ENCODE assay signal across 9 mouse cellular contexts in the genomic region with DNA sequence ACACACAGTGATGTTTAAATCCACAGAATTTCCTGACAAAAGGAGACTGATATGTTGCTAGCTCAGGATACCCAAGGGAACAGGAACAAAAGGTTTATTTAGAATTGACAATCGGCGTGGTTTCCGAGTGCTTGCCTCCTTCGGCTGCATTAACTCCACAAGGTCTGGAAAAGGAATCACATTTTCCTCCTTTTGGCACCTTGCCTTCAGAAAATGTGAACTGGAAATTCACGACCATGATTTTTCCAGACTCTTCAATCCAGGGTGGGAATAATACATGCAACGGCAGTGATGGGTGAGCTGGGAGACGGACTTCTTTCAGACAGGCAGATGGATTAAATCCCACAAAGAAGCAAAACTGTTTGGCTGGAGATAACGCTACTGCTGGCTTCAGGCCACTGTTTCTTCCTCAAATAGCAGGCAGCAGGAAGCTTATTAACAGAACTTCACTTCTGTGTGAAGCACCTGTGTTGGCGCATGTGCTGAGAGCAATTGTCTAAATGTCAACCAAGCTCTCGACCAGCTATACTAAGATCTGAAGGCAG. TPM values are rescaled to one million over a fixed set of nuclear protein-coding genes. Genes with fewer than 3 reads are reported as not detected.
DNase-seq lines count a peak whose midpoint lies in the region; ATAC-seq and TF ChIP-seq lines count a peak whose summit lies in the region.
"Had no signal": no experiment of that assay in that cellular context is flagged by ENCODE, and none has a peak within 500 bp of the region (broad histone marks: within the 10 kb centered on the region; RNA-seq: fewer than 3 reads in every experiment).

No protein-coding gene starts in this region.

- no peak overlapping the region for H3K4me3 ChIP-seq in heart, adult 2 months
- peak overlapping the region; percentile 17; the same call in 1 of the 2 replicates for H3K4me3 ChIP-seq in left cerebral cortex, adult 2 months
- H3K4me3 ChIP-seq in neural tube, embryonic 14.5 days (ENCODE audit: low read depth, low read length): no peak overlapping the region

- peak overlapping the region; percentile 28 for H3K4me2 ChIP-seq in neural tube, embryonic 14.5 days (ENCODE audit: low read depth, low read length)

- H3K9ac ChIP-seq in heart, adult 2 months (ENCODE audit: low read depth, low read length): no peak overlapping the region
- H3K9ac ChIP-seq in neural tube, embryonic 14.5 days (replicated peaks; ENCODE audit: low read depth, low read length): no peak overlapping the region

- H3K9me3 ChIP-seq in neural tube, embryonic 14.5 days (ENCODE audit: control insufficient read depth, low read length): no peaks in the 10 kb centered on the region

- H3K27me3 ChIP-seq in heart, adult 2 months (ENCODE audit: control insufficient read depth, insufficient read depth, low read length): no peaks in the 10 kb centered on the region
- no peaks in the 10 kb centered on the region for H3K27me3 ChIP-seq in neural tube, embryonic 14.5 days (ENCODE audit: control insufficient read depth, insufficient read depth, low read length)

- H3K36me3 ChIP-seq in heart, adult 2 months (ENCODE audit: control insufficient read depth, insufficient read depth, low read length): no peaks in the 10 kb centered on the region
- H3K36me3 ChIP-seq in neural tube, embryonic 14.5 days (ENCODE audit: control insufficient read depth, insufficient read depth, low read length): no peaks in the 10 kb centered on the region

- ATAC-seq in neural tube, embryonic 14.5 days (ENCODE audit: low read depth): peak; percentile 44; the same call in 1 of the 2 replicates

- peak; percentile 1 to 26 for DNase-seq in frontal cortex, postnatal 36 days (ENCODE audit: low spot score in 2 of 2)
- DNase-seq in frontal cortex, postnatal 10 days (ENCODE audit: low spot score in 2 of 2): no peak
- DNase-seq in cerebellum, adult 9-10 months: peak; percentile 48
- DNase-seq in heart, adult 2 months: peak; percentile 27 to 43
- no peak for DNase-seq in left cerebral cortex, adult 2 months (ENCODE audit: extremely low spot score in 1 of 2, low spot score in 2 of 2)
- no peak for DNase-seq in T-cell, adult 2 months (ENCODE audit: low spot score)
- no peak for DNase-seq in thymus, postnatal 4 days

- H3K27ac ChIP-seq in heart, adult 2 months: no peak overlapping the region; the same call in 1 of the 2 replicates
- no peak overlapping the region; the same call in 1 of the 2 replicates for H3K27ac ChIP-seq in left cerebral cortex, adult 2 months
- H3K27ac ChIP-seq in neural tube, embryonic 14.5 days (ENCODE audit: low read depth, low read length): peak overlapping the region; percentile 55; the same call in 1 of the 2 replicates

- no peak for TF ChIP-seq CTCF in heart, adult 2 months (IDR thresholded peaks at IDR 0.05)
- no peak for TF ChIP-seq CTCF in left cerebral cortex, adult 2 months (IDR thresholded peaks at IDR 0.05)

- TF ChIP-seq EP300 in heart, adult 2 months (IDR thresholded peaks at IDR 0.05; ENCODE audit: insufficient read depth, low read depth, low read length): peak; percentile 54; the same call in 1 of the 2 replicates

- no peaks in the 10 kb centered on the region for H3K79me2 ChIP-seq in heart, adult 2 months (replicated peaks; ENCODE audit: control insufficient read depth, insufficient read depth, low read length)

- peak; percentile 24; the same call in 1 of the 2 replicates for TF ChIP-seq POLR2A in heart, adult 2 months (IDR thresholded peaks at IDR 0.05; ENCODE audit: insufficient read depth, low read depth, low read length)

- H3K4me1 ChIP-seq in heart, adult 2 months (ENCODE audit: control insufficient read depth, insufficient read depth, low read length): peaks cover 3% of the 10 kb centered on the region
- no peaks in the 10 kb centered on the region for H3K4me1 ChIP-seq in neural tube, embryonic 14.5 days (ENCODE audit: control insufficient read depth, insufficient read depth, low read length)

- intact Hi-C loops in heart, adult 2 months (cut with DNase I): loop anchor here (1.0 kb wide), 1 partner anchor 84 kb away; no protein-coding TSS in a partner anchor
- intact Hi-C loops in left cerebral cortex, adult 2 months (cut with DNase I): loop anchor here (5.0 kb wide), 2 partner anchors 51 to 326 kb away; no protein-coding TSS in a partner anchor

- 26% methylated on average over 10 of the region's 10 CpGs for WGBS in heart, adult 2 months
- whole genome bisulfite sequencing in neural tube, embryonic 14.5 days: 18% methylated on average over 10 of the region's 10 CpGs

RNA-seq across cellular contexts. Expression of a gene that starts 13.9 kb away (rescaled TPM):
- total RNA-seq in heart, adult 2 months (2021): under 1 TPM; 0.32 to 0.70 TPM
- polyA plus RNA-seq in heart, adult 2 months (2012; rRNA removed): 0.27 and 0.35 TPM in 2 replicates
- total RNA-seq in left cerebral cortex, adult 2 months (2021): under 1 TPM; 0.63 to 0.89 TPM
- polyA plus RNA-seq in neural tube, embryonic 14.5 days (2014; fragmentation: Nextera tagmentation; extraction: Ambion mirVana): 0.35 and 5.2 TPM in 2 replicates
- polyA plus RNA-seq: liver, adult 2 months had no signal

RNA-seq across cellular contexts. Expression of a gene that starts 30.6 kb away (rescaled TPM):
- total RNA-seq in heart, adult 2 months (2021): 10 to 100 TPM; 15.9 to 19.0 TPM
- polyA plus RNA-seq in heart, adult 2 months (2012; rRNA removed): 3.2 and 5.0 TPM in 2 replicates
- total RNA-seq in left cerebral cortex, adult 2 months (2021): 10 to 100 TPM; 20.5 to 26.2 TPM
- polyA plus RNA-seq in neural tube, embryonic 14.5 days (2014; fragmentation: Nextera tagmentation; extraction: Ambion mirVana): 31.1 and 32.2 TPM in 2 replicates

Comparison
In these comparisons a context has a peak if more than half of its experiments do, and no peak if none do; other contexts are left out.
1. DNase-seq: peak in frontal cortex, postnatal 36 days (2 of 2), cerebellum, adult 9-10 months (single experiment) and heart, adult 2 months (2 of 2); none in frontal cortex, postnatal 10 days (0 of 2), left cerebral cortex, adult 2 months (0 of 2), T-cell, adult 2 months (single experiment) and thymus, postnatal 4 days (single experiment).